Mouse (Mus musculus) MEL (cell line): ENCODE measurements at regions not wholly inside any gene's neighbourhood (a gene's known extent, or its start where the extent isn't known, plus 50 kb on each side); places are given as distances from the start of the nearest gene placed in this dataset.

ENCODE experiments used
- DNase-seq: peaks from one replicate; pipeline ENCODE4 v3.0.0; 2011; ENCODE audit warnings: low read depth, low spot score
- H3K27ac ChIP-seq: 2 replicates; pipeline ENCODE4 v1.5.1; 2012; ENCODE audit warnings: low read depth, mild to moderate bottlenecking, control low read depth, low read length, moderate library complexity; ENCODE audit not compliant: control insufficient read depth
- H3K27me3 ChIP-seq, 2 experiments: fragments of 150-350 bp in 1 of 2; sonication (generic) in 1 of 2; 2 replicates each; pipeline ENCODE4 v1.6.1; 2012; ENCODE audit warnings: low read length in 2 of 2, mild to moderate bottlenecking in 2 of 2, improper control_type of control experiment in 1 of 2, moderate library complexity in 1 of 2; ENCODE audit not compliant: insufficient read depth in 2 of 2, control insufficient read depth in 1 of 2
- H3K36me3 ChIP-seq, 2 experiments: 2 replicates each; pipeline ENCODE4 v1.6.1; 2012 to 2014; ENCODE audit warnings: low read length in 2 of 2, improper control_type of control experiment in 1 of 2, inconsistent platforms in 1 of 2, mild to moderate bottlenecking in 1 of 2; ENCODE audit not compliant: insufficient read depth in 2 of 2, control insufficient read depth in 1 of 2
- H3K4me1 ChIP-seq, 2 experiments: fragments of 150-350 bp in 1 of 2; sonication (generic) in 1 of 2; 2 replicates each; pipeline ENCODE4 v1.6.1; 2012; ENCODE audit warnings: low read length in 2 of 2, improper control_type of control experiment in 1 of 2, mild to moderate bottlenecking in 1 of 2; ENCODE audit not compliant: insufficient read depth in 2 of 2, control insufficient read depth in 1 of 2
- H3K4me3 ChIP-seq, 2 experiments: fragments of 150-350 bp in 1 of 2; sonication (generic) in 1 of 2; 2 replicates each; pipeline ENCODE4 v1.5.1; 2012; ENCODE audit warnings: low read depth in 2 of 2, low read length in 2 of 2, mild to moderate bottlenecking in 2 of 2, moderate library complexity in 2 of 2, control low read depth in 1 of 2, improper control_type of control experiment in 1 of 2; ENCODE audit not compliant: control insufficient read depth in 1 of 2, insufficient read depth in 1 of 2
- H3K79me2 ChIP-seq: 2 replicates; pipeline ENCODE4 v1.6.1; 2012; ENCODE audit warnings: mild to moderate bottlenecking, low read length, moderate library complexity; ENCODE audit not compliant: control insufficient read depth, poor library complexity, insufficient read depth
- H3K9ac ChIP-seq: 2 replicates; pipeline ENCODE4 v1.6.1; 2012; ENCODE audit warnings: low read depth, mild to moderate bottlenecking, control low read depth, low read length, moderate library complexity; ENCODE audit not compliant: control insufficient read depth, poor library complexity, severe bottlenecking
- H3K9me3 ChIP-seq: fragments of 150-350 bp; sonication (generic); replicated peaks from 2 replicates; pipeline ENCODE4 v1.6.1; 2012; ENCODE audit warnings: mild to moderate bottlenecking, low read length, improper control_type of control experiment, moderate library complexity; ENCODE audit not compliant: insufficient read depth
- CHD1 ChIP-seq: IDR thresholded peaks from 2 replicates; pipeline ENCODE4 v1.6.1; 2012; ENCODE audit warnings: low read depth, mild to moderate bottlenecking, inconsistent platforms, low read length, improper control_type of control experiment
- EP300 ChIP-seq, 2 experiments: IDR thresholded peaks; 2 replicates each; pipeline ENCODE4 v1.6.1; 2011; ENCODE audit warnings: improper control_type of control experiment in 2 of 2, low read length in 2 of 2, low read depth in 1 of 2, mild to moderate bottlenecking in 1 of 2
- ETS1 ChIP-seq: IDR thresholded peaks from 2 replicates; pipeline ENCODE4 v1.6.1; 2012; ENCODE audit warnings: low read depth, mild to moderate bottlenecking, inconsistent platforms, low read length, improper control_type of control experiment, moderate library complexity
- GATA1 ChIP-seq: IDR thresholded peaks from 2 replicates; pipeline ENCODE4 v1.6.1; 2011; ENCODE audit warnings: low read depth, low read length, improper control_type of control experiment
- JUND ChIP-seq: IDR thresholded peaks from 2 replicates; pipeline ENCODE4 v1.6.1; 2011; ENCODE audit warnings: low read depth, mild to moderate bottlenecking, improper control_type of control experiment, low read length
- KAT2A ChIP-seq: conservative IDR thresholded peaks from 2 replicates; pipeline ENCODE4 v1.6.1; 2012; ENCODE audit warnings: low read depth, low read length, improper control_type of control experiment, inconsistent platforms
- MAFK ChIP-seq: IDR thresholded peaks from 2 replicates; pipeline ENCODE4 v1.6.1; 2011; ENCODE audit warnings: low read depth, mild to moderate bottlenecking, low read length, improper control_type of control experiment, borderline replicate concordance
- MEF2A ChIP-seq: IDR thresholded peaks from 2 replicates; pipeline ENCODE4 v1.6.1; 2014; ENCODE audit warnings: low read depth, mild to moderate bottlenecking, inconsistent platforms, low read length, improper control_type of control experiment; ENCODE audit not compliant: poor library complexity, insufficient replicate concordance, severe bottlenecking; ENCODE audit errors: extremely low read depth
- MXI1 ChIP-seq: IDR thresholded peaks from 2 replicates; pipeline ENCODE4 v1.6.1; 2011; ENCODE audit warnings: mild to moderate bottlenecking, low read depth, low read length, improper control_type of control experiment
- MYC ChIP-seq: IDR thresholded peaks from 2 replicates; pipeline ENCODE4 v1.6.1; 2011; ENCODE audit warnings: low read depth, mild to moderate bottlenecking, low read length, improper control_type of control experiment, moderate library complexity
- NELFE ChIP-seq: IDR thresholded peaks from 2 replicates; pipeline ENCODE4 v1.6.1; 2011; ENCODE audit warnings: low read depth, low read length, improper control_type of control experiment
- POLR2A ChIP-seq, 2 experiments: IDR thresholded peaks; 2 replicates each; pipeline ENCODE4 v1.6.1; 2011 to 2012; ENCODE audit warnings: low read length in 2 of 2, mild to moderate bottlenecking in 2 of 2, control low read depth in 1 of 2, improper control_type of control experiment in 1 of 2, low read depth in 1 of 2, moderate library complexity in 1 of 2; ENCODE audit not compliant: control insufficient read depth in 1 of 2, insufficient read depth in 1 of 2, poor library complexity in 1 of 2
- POLR2AphosphoS2 ChIP-seq: IDR thresholded peaks from 2 replicates; pipeline ENCODE4 v1.6.1; 2011; ENCODE audit warnings: low read length, improper control_type of control experiment
- POLR2AphosphoS5 ChIP-seq: IDR thresholded peaks from 2 replicates; pipeline ENCODE4 v1.6.1; 2012; ENCODE audit warnings: low read depth, borderline replicate concordance, mild to moderate bottlenecking, inconsistent platforms, low read length, moderate library complexity, mixed read lengths
- RAD21 ChIP-seq: IDR thresholded peaks from 2 replicates; pipeline ENCODE4 v1.6.1; 2011; ENCODE audit warnings: mild to moderate bottlenecking, low read depth, low read length, improper control_type of control experiment
- RCOR1 ChIP-seq: IDR thresholded peaks from 2 replicates; pipeline ENCODE4 v1.6.1; 2012; ENCODE audit warnings: low read depth, mild to moderate bottlenecking, inconsistent platforms, low read length, improper control_type of control experiment
- SIN3A ChIP-seq: IDR thresholded peaks from 2 replicates; pipeline ENCODE4 v1.6.1; 2012; ENCODE audit warnings: low read length, improper control_type of control experiment, inconsistent platforms
- TAL1 ChIP-seq: IDR thresholded peaks from 2 replicates; pipeline ENCODE4 v1.6.1; 2012; ENCODE audit warnings: mild to moderate bottlenecking, inconsistent platforms, low read length, moderate library complexity, mixed read lengths
- TCF12 ChIP-seq: IDR thresholded peaks from 2 replicates; pipeline ENCODE4 v1.6.1; 2014; ENCODE audit warnings: low read depth, mild to moderate bottlenecking, inconsistent platforms, low read length, improper control_type of control experiment, moderate library complexity
- UBTF ChIP-seq: IDR thresholded peaks from 2 replicates; pipeline ENCODE4 v1.6.1; 2012; ENCODE audit warnings: low read depth, mild to moderate bottlenecking, inconsistent platforms, low read length, improper control_type of control experiment, moderate library complexity, borderline replicate concordance; ENCODE audit not compliant: insufficient read depth
- USF2 ChIP-seq, 2 experiments: IDR thresholded peaks; 2 replicates each; pipeline ENCODE4 v1.6.1; 2011 to 2012; ENCODE audit warnings: improper control_type of control experiment in 2 of 2, low read length in 2 of 2, borderline replicate concordance in 1 of 2, inconsistent platforms in 1 of 2, low read depth in 1 of 2, mild to moderate bottlenecking in 1 of 2; ENCODE audit not compliant: insufficient read depth in 1 of 2

GRCm38 (mm10) chr3:123852889-123853288 is 162.2 kb upstream of the Ndst3 start:
- Histone ChIP-seq H3K4me3 (no peak overlapping the region), H3K27ac (no peak overlapping the region), H3K9me3 (no peaks in the 10 kb centered on the region), H3K36me3 (no peaks in the 10 kb centered on the region), H3K4me1 (no peaks in the 10 kb centered on the region), H3K79me2 (no peaks in the 10 kb centered on the region), H3K9ac (no peak overlapping the region), H3K27me3 (no peaks in the 10 kb centered on the region)
- DNase-seq = no peak
- TF ChIP-seq SIN3A (no peak), CHD1 (no peak), MEF2A (no peak), GATA1 (no peak), USF2 (IDR thresholded peaks at IDR 0.05; ENCODE audit: borderline replicate concordance in 1 of 2, insufficient read depth in 1 of 2, low read depth in 1 of 2, low read length in 2 of 2) (no peak), NELFE (no peak), JUND (no peak), POLR2AphosphoS5 (no peak), RAD21 (no peak), EP300 (IDR thresholded peaks at IDR 0.05; ENCODE audit: low read depth in 1 of 2, low read length in 2 of 2) (no peak), ETS1 (no peak), MYC (no peak), KAT2A (no peak), MAFK (no peak), TAL1 (no peak), UBTF (no peak), MXI1 (no peak), POLR2AphosphoS2 (no peak)

- Histone ChIP-seq H3K27me3 (no peaks in the 10 kb centered on the region), H3K79me2 (no peaks in the 10 kb centered on the region), H3K27ac (no peak overlapping the region), H3K4me1 (no peaks in the 10 kb centered on the region), H3K9ac (no peak overlapping the region), H3K36me3 (no peaks in the 10 kb centered on the region), H3K9me3 (no peaks in the 10 kb centered on the region), H3K4me3 (no peak overlapping the region)
- TF ChIP-seq POLR2A (IDR thresholded peaks at IDR 0.05; ENCODE audit: control insufficient read depth in 1 of 2, insufficient read depth in 1 of 2, low read depth in 1 of 2, low read length in 2 of 2, poor library complexity in 1 of 2) (no peak), TCF12 (no peak), MYC (no peak), RCOR1 (no peak)
- DNase-seq = no peak
Observed at GRCm38 (mm10) chr3:123873709-123874108, 183.1 kb upstream of the Ndst3 start.
